ENCODE assay signal across 31 mouse cellular contexts in genomic region chr4:132771776-132772175, GRCm38 (mm10). TPM values are rescaled to one million over a fixed set of nuclear protein-coding genes. Genes with fewer than 3 reads are reported as not detected.
"Had no signal": no experiment of that assay in that cellular context is flagged by ENCODE, and none has a peak within 500 bp of the region (broad histone marks: within the 10 kb centered on the region; RNA-seq: fewer than 3 reads in every experiment).

No protein-coding gene starts in this region.

- ATAC-seq: liver, embryonic 12.5 days; liver, postnatal 0 days; lung, postnatal 0 days; midbrain, embryonic 13.5 days; midbrain, embryonic 15.5 days; midbrain, embryonic 16.5 days had no signal

- H3K9ac ChIP-seq: limb, embryonic 12.5 days; limb, embryonic 13.5 days; limb, embryonic 15.5 days; liver, embryonic 12.5 days; liver, embryonic 13.5 days; liver, embryonic 14.5 days; liver, embryonic 15.5 days; liver, postnatal 0 days; lung, embryonic 14.5 days; lung, embryonic 15.5 days; midbrain, embryonic 12.5 days; midbrain, embryonic 13.5 days; midbrain, embryonic 15.5 days; neural tube, embryonic 12.5 days had no signal

- H3K27me3 ChIP-seq: limb, embryonic 12.5 days; limb, embryonic 13.5 days; limb, embryonic 15.5 days; liver, embryonic 12.5 days; liver, embryonic 13.5 days; liver, embryonic 15.5 days; lung, embryonic 15.5 days; megakaryocyte, embryonic 14.5 days; midbrain, embryonic 12.5 days; midbrain, embryonic 13.5 days; midbrain, embryonic 15.5 days; neural tube, embryonic 12.5 days had no signal

- H3K4me2 ChIP-seq: limb, embryonic 12.5 days; limb, embryonic 13.5 days; limb, embryonic 15.5 days; liver, embryonic 11.5 days; liver, embryonic 12.5 days; liver, embryonic 13.5 days; liver, embryonic 15.5 days; lung, embryonic 14.5 days; lung, embryonic 15.5 days; midbrain, embryonic 12.5 days; midbrain, embryonic 13.5 days; midbrain, embryonic 15.5 days; neural tube, embryonic 12.5 days had no signal

- DNase-seq: left cerebral cortex, postnatal 4 days; liver; liver, embryonic 13.5 days; liver, postnatal 0 days; lung, adult 18-20 months; lung, adult 2 months; lung, embryonic 14.5 days; lung, postnatal 10 days; lung, postnatal 14 days; lung, postnatal 36 days; lung, postnatal 4 days had no signal

- H3K9me3 ChIP-seq: limb, embryonic 10.5 days; limb, embryonic 12.5 days; limb, embryonic 13.5 days; limb, embryonic 15.5 days; liver, embryonic 12.5 days; liver, embryonic 13.5 days; liver, embryonic 15.5 days; lung, embryonic 15.5 days; megakaryocyte, embryonic 14.5 days; midbrain, embryonic 10.5 days; midbrain, embryonic 12.5 days; midbrain, embryonic 13.5 days; midbrain, embryonic 15.5 days; neural tube, embryonic 12.5 days had no signal

- H3K27ac ChIP-seq: left cerebral cortex, adult 2 months; limb, embryonic 10.5 days; limb, embryonic 12.5 days; limb, embryonic 13.5 days; limb, embryonic 15.5 days; liver, embryonic 12.5 days; liver, embryonic 13.5 days; liver, embryonic 14.5 days; liver, embryonic 15.5 days; lung, embryonic 15.5 days; macrophage; midbrain, embryonic 10.5 days; midbrain, embryonic 12.5 days; midbrain, embryonic 13.5 days; midbrain, embryonic 15.5 days; neural tube, embryonic 12.5 days had no signal

- H3K4me3 ChIP-seq: left cerebral cortex, adult 2 months; limb, embryonic 10.5 days; limb, embryonic 12.5 days; limb, embryonic 13.5 days; limb, embryonic 15.5 days; liver, embryonic 12.5 days; liver, embryonic 13.5 days; liver, embryonic 15.5 days; lung, embryonic 15.5 days; megakaryocyte, embryonic 14.5 days; midbrain, embryonic 10.5 days; midbrain, embryonic 12.5 days; midbrain, embryonic 13.5 days; midbrain, embryonic 15.5 days; myocyte; neural tube, embryonic 12.5 days had no signal

RNA-seq across cellular contexts. Expression of gene Themis2, which starts 24.4 kb away (rescaled TPM):
- polyA plus RNA-seq: myocyte had no signal
